Mouse (Mus musculus) midbrain, postnatal 0 days (tissue): ENCODE results near the gene Rasgef1a. TPM values are rescaled to one million over a fixed set of nuclear protein-coding genes. Genes with fewer than 3 reads are reported as not detected.

Experiments
- ATAC-seq: fragments of 200-750 bp; cut with Nextera tagmentation; 2 replicates; pipeline ENCODE4 v1.8.0; 2017; ENCODE audit warnings: moderate number of reproducible peaks, mild to moderate bottlenecking, moderate TSS enrichment, moderate library complexity; ENCODE audit not compliant: low FRiP score
- DNase-seq: peaks from one replicate; pipeline ENCODE4 v3.0.0-alpha.2; 2015; ENCODE audit warnings: low spot score
- H3K27ac ChIP-seq: fragments of 300-500 bp; sonication (generic); 2 replicates; pipeline ENCODE4 v1.5.1; 2014; ENCODE audit warnings: low read depth, mild to moderate bottlenecking, low read length, mixed read lengths
- H3K27me3 ChIP-seq: fragments of 300-500 bp; sonication (generic); 2 replicates; pipeline ENCODE4 v1.6.1; 2014; ENCODE audit warnings: low read length, control low read depth, mixed read lengths; ENCODE audit not compliant: insufficient read depth
- H3K36me3 ChIP-seq: fragments of 300-500 bp; sonication (generic); 2 replicates; pipeline ENCODE4 v1.6.1; 2014; ENCODE audit warnings: low read length, control low read depth, mixed read lengths; ENCODE audit not compliant: insufficient read depth
- H3K4me1 ChIP-seq: fragments of 300-500 bp; sonication (generic); 2 replicates; pipeline ENCODE4 v1.6.1; 2014; ENCODE audit warnings: mild to moderate bottlenecking, control low read depth, antibody characterized with exemption, low read length, mixed read lengths; ENCODE audit not compliant: insufficient read depth
- H3K4me2 ChIP-seq: fragments of 300-500 bp; sonication (generic); 2 replicates; pipeline ENCODE4 v1.6.1; 2014; ENCODE audit warnings: low read depth, mild to moderate bottlenecking, low read length, mixed read lengths; ENCODE audit not compliant: poor library complexity, severe bottlenecking
- H3K4me3 ChIP-seq: fragments of 300-500 bp; sonication (generic); 2 replicates; pipeline ENCODE4 v1.5.1; 2014; ENCODE audit warnings: low read depth, mild to moderate bottlenecking, low read length, moderate library complexity
- H3K9ac ChIP-seq: fragments of 300-500 bp; sonication (generic); replicated peaks from 2 replicates; pipeline ENCODE4 v1.6.1; 2014; ENCODE audit warnings: mild to moderate bottlenecking, low read length, moderate library complexity, mixed read lengths; ENCODE audit not compliant: poor library complexity, severe bottlenecking
- H3K9me3 ChIP-seq: fragments of 300-500 bp; sonication (generic); 2 replicates; pipeline ENCODE4 v1.6.1; 2016; ENCODE audit warnings: low read length, control low read depth
- CTCF ChIP-seq: IDR thresholded peaks from 2 replicates; pipeline ENCODE4 v1.5.1; 2016; ENCODE audit warnings: antibody characterized with exemption, mild to moderate bottlenecking
- WGBS: fragments of 180-500 bp; shearing (Covaris S2); extraction: QIAGEN DNeasy Blood & Tissue Kit; methylation state at CpG from one replicate; pipeline ENCODE4 v1.1.7; 2014; 5-methylcytosine and 5-hydroxymethylcytosine counted together
- polyA plus RNA-seq: library from polyadenylated mRNA; unstranded; fragments of >200 nt; fragmentation: Nextera tagmentation; extraction: Ambion mirVana; gene quantifications from 2 replicates; pipeline ENCODE4 v1.2.1, GENCODE M21; 2015
- total RNA-seq: library from RNA; depleted of rRNA; stranded (reverse); fragments of >200 nt; gene quantifications from 2 replicates; pipeline ENCODE4 v1.2.3, GENCODE M21; 2014; rRNA removed

Gene Rasgef1a
- total RNA-seq (23.0 and 25.4 TPM in 2 replicates), polyA plus RNA-seq (10.9 and 11.6 TPM in 2 replicates)

DNA sequence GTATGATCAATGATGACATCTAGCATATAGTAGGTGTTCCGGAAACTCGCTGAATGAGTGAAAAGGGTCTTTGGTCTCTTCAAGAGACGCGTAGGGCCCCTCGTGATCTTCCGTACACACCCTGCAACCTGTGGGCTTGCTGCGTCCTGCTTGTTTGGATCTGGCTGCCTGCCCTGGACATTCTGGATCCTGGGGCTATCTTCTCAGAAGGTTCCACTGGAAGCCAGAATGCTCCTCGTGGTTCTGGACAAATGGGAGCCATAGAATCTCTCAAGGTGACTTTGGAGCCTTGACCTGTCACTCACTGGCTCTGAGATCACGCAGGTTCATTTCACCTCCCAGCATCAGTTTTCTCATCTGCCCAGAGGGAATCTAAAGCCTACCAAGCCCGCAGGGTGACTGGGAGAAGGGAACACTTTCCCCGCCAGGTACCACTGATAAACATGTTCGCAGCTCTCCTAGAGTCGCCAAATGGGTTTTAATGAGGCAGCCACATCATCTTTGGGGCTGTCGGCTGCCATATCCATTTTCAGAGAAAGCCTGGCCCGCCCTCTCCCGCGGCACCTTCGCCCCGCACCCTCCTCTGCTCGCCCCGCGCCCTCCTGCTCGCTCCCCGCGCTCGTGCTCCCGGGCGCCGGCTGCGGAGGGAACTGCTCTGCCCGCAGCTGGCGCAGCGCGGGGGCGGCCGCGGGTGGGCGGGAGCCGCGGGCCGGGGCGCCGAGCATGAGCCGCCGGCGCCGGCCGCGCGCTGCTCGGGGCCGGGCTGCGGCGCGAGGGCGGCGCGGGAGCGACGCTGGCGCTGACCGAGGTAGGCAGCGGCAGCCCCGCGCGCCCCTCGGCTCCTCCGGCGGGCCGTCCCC is at the start of gene Rasgef1a:
Rasgef1a (plus strand) TSS at position 683 of the 860 bp plus-strand sequence.
- H3K4me2 ChIP-seq: peak within 1 kb of the TSS; percentile 76
- no peak for TF ChIP-seq CTCF
- H3K9ac ChIP-seq: peak within 1 kb of the TSS; percentile 73
- H3K36me3 ChIP-seq: no peaks in the 10 kb centered on the region
- ATAC-seq (peak; percentile 63), DNase-seq (peak; percentile 17)
- peak within 1 kb of the TSS; percentile 81 for H3K27ac ChIP-seq
- no peaks in the 10 kb centered on the region for H3K9me3 ChIP-seq
- 10% methylated on average over 65 of the region's 70 CpGs for WGBS
- peaks cover 24% of the 10 kb centered on the region; the same call in 1 of the 2 replicates for H3K4me1 ChIP-seq
- no peaks in the 10 kb centered on the region for H3K27me3 ChIP-seq
- H3K4me3 ChIP-seq: peak within 1 kb of the TSS; percentile 67

DNA sequence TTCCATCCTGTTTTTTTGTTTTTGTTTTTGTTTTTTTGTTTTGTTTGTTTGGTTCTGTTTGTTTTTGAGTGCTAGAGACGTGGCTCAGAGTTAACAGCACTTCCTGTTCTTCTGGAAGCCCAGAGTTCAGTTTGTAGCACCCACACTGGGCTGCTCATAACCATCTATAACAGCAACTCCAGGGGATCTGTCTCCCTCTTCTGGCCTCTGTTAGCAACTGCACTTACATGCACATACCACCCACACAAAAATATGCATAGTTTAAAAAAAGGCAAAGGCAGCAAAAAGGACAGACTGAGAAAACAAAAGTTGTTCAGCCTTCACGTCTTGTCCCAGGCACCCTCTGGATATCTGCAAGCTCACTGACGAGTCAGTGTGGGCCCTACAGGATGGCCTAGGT is 48.0 kb upstream of the Rasgef1a start:
- no peaks in the 10 kb centered on the region for H3K36me3 ChIP-seq
- H3K9me3 ChIP-seq: no peaks in the 10 kb centered on the region
- TF ChIP-seq CTCF: no peak
- no peak overlapping the region for H3K4me3 ChIP-seq
- DNase-seq (no peak), ATAC-seq (no peak)
- WGBS: 86% methylated on average over 3 of the region's 3 CpGs
- no peak overlapping the region for H3K27ac ChIP-seq
- H3K27me3 ChIP-seq: no peaks in the 10 kb centered on the region
- H3K4me1 ChIP-seq: no peaks in the 10 kb centered on the region
- H3K4me2 ChIP-seq: no peak overlapping the region
- no peak overlapping the region for H3K9ac ChIP-seq

DNA sequence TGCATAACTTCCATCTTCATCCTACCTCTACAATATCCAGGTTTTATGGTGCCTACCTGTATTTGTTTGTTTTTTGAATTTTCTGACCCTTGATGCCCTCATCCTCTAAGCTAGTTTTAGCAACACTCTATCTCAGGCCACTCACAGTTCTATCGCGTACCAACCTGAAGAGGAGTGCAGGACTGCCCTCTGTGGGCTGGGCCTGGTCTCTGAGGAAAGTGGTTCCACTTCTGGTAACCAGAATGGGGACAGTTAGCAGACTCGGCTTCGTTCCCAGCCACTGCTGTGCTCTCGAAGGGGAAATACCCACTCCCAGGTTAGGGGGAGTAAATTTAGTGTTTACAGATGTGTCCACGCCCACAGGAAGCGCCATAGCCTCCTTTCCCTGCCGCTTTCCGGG is 44.5 kb upstream of the Rasgef1a start:
- Histone ChIP-seq H3K4me2 (no peak overlapping the region), H3K9me3 (no peaks in the 10 kb centered on the region), H3K4me3 (no peak overlapping the region), H3K9ac (no peak overlapping the region), H3K36me3 (no peaks in the 10 kb centered on the region), H3K4me1 (no peaks in the 10 kb centered on the region), H3K27ac (no peak overlapping the region), H3K27me3 (no peaks in the 10 kb centered on the region)
- ATAC-seq (no peak), DNase-seq (no peak)
- TF ChIP-seq CTCF: no peak
- WGBS: 60% methylated on average over 9 of the region's 9 CpGs

DNA sequence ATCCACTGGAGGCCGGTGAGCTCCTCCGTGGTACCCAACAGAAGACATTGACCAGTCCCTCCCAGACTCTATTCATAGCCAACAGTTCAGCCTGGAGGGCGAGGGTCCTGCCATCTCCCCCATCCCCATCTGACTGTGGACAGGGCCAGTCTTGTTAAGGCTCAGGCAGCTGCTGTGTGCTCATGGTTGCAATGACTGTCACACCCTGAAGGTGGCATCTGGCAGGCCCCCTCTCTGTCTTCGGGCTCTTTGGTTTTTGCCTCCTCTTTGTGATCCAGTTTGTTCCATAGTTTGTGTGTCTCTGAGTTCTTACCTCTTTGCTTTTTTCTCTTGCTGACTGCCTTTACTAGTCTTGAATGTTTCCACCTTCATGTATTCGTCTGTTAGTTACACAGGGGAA is 24.1 kb upstream of the Rasgef1a start:
- Histone ChIP-seq H3K9ac (no peak overlapping the region), H3K27ac (no peak overlapping the region), H3K36me3 (no peaks in the 10 kb centered on the region), H3K27me3 (no peaks in the 10 kb centered on the region), H3K9me3 (no peaks in the 10 kb centered on the region), H3K4me3 (no peak overlapping the region), H3K4me2 (no peak overlapping the region), H3K4me1 (no peaks in the 10 kb centered on the region)
- WGBS: 57% methylated on average over 5 of the region's 5 CpGs
- TF ChIP-seq CTCF: peak; percentile 31
- ATAC-seq (no peak), DNase-seq (no peak)

DNA sequence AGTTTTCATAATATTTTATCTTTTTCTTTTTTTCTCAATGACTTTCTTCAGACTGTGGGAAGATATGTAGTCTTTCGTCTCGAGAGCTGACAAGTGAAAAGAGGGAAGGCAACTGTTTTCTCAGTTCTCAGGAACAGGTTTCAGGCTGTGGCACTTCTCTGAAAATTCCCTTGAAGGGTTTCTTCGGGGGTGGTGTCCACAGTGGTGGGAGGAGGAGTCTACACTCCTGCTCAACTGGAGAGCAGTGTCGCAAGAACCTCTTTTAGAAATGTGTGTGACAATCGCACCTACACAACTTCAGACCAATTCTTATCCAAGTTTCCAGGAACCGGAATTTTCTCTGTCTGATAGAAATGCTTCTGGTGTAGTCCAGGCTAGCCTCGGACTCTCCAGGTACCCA is 22.0 kb upstream of the Rasgef1a start:
- no peaks in the 10 kb centered on the region for H3K9me3 ChIP-seq
- no peak overlapping the region for H3K27ac ChIP-seq
- no peak overlapping the region for H3K4me2 ChIP-seq
- DNase-seq: no peak
- no peak for ATAC-seq
- WGBS: 87% methylated on average over 7 of the region's 7 CpGs
- no peaks in the 10 kb centered on the region for H3K4me1 ChIP-seq
- no peak overlapping the region for H3K9ac ChIP-seq
- H3K27me3 ChIP-seq: no peaks in the 10 kb centered on the region
- H3K36me3 ChIP-seq: no peaks in the 10 kb centered on the region
- no peak for TF ChIP-seq CTCF
- no peak overlapping the region for H3K4me3 ChIP-seq

DNA sequence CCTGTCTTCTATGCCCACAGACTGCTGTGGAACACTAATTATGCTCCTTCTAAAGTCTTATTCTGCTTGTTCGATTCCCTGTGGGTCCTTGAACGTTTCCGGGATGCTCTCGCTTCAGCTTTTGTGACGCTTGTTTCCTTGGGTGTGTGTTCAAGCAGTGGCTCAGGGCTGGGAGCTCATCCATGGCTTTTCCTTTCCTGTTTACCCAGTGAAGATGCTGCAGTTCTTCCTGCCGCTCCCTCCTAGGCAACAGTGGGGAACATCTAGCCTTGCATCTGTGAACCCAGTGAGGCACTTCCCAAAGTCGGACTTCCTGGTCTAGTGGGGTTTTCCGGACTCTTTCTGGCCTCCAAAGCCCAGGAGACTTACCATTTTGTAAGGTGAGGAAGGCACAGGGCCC is 20.6 kb upstream of the Rasgef1a start:
- Histone ChIP-seq H3K36me3 (no peaks in the 10 kb centered on the region), H3K27me3 (no peaks in the 10 kb centered on the region), H3K4me3 (no peak overlapping the region), H3K9ac (no peak overlapping the region), H3K9me3 (no peaks in the 10 kb centered on the region), H3K27ac (no peak overlapping the region), H3K4me2 (no peak overlapping the region), H3K4me1 (no peaks in the 10 kb centered on the region)
- no peak for ATAC-seq
- no peak for DNase-seq
- no peak for TF ChIP-seq CTCF
- WGBS: 79% methylated on average over 8 of the region's 8 CpGs
